Mouse (Mus musculus): ENCODE results near the gene Pdp2. TPM values are rescaled to one million over a fixed set of nuclear protein-coding genes. Genes with fewer than 3 reads are reported as not detected.
A peak's percentile ranks its signal among the peaks of the same experiment; 100 is the strongest.

The Pdp2 gene
- polyA plus RNA-seq (2012; rRNA removed): 3.4 and 4.4 TPM in 2 replicates

GRCm38 (mm10) chr8:104591133-104591834 lies at the start of gene Pdp2:
TSS of gene Pdp2 (plus strand) at chr8:104591451.
- peak; percentile 92 for DNase-seq
- H3K4me1 ChIP-seq (ENCODE audit: control insufficient read depth, insufficient read depth, low read length): 0 out of 2 replicates have a peak, but pooled peaks cover under 1% of the 10 kb centered on the region
- H3K4me3 ChIP-seq (replicated peaks; ENCODE audit: extremely low read depth, low read depth, low read length): peak within 1 kb of the TSS; percentile 95
- peak; percentile 69; the same call in 1 of the 2 replicates for TF ChIP-seq POLR2A (IDR thresholded peaks at IDR 0.05; ENCODE audit: borderline replicate concordance, extremely low read depth, low read depth, low read length)
- TF ChIP-seq CTCF (IDR thresholded peaks at IDR 0.05; ENCODE audit: insufficient read depth, low read length): no peak
- under 1% methylated on average over 44 of the region's 44 CpGs for WGBS

DNA sequence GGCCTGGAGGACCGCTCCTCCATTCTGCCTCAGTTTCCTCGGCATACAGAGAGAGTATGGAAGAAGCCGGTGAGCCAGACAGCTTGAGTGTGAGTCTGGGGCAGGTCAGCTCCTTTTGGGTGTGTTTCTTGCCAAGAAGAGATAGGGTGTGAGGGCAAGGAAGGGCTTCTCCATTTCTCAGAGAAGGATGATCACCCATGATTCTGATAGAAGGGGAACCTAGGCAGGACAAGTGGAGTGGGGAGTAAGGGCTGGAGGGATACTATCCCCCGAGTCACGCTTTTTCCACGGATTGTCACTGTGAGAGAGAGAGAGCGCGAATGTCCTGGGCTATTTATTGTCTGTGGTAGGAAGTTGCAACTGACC lies 49.8 kb upstream of the Pdp2 start:
- peaks cover 6% of the 10 kb centered on the region for H3K4me1 ChIP-seq (ENCODE audit: control insufficient read depth, insufficient read depth, low read length)
- TF ChIP-seq CTCF (IDR thresholded peaks at IDR 0.05; ENCODE audit: insufficient read depth, low read length): no peak
- no peak for TF ChIP-seq POLR2A (IDR thresholded peaks at IDR 0.05; ENCODE audit: borderline replicate concordance, extremely low read depth, low read depth, low read length)
- DNase-seq: no peak
- 16% methylated on average over 8 of the region's 8 CpGs for WGBS
- peak overlapping the region; percentile 33 for H3K4me3 ChIP-seq (replicated peaks; ENCODE audit: extremely low read depth, low read depth, low read length)

DNA sequence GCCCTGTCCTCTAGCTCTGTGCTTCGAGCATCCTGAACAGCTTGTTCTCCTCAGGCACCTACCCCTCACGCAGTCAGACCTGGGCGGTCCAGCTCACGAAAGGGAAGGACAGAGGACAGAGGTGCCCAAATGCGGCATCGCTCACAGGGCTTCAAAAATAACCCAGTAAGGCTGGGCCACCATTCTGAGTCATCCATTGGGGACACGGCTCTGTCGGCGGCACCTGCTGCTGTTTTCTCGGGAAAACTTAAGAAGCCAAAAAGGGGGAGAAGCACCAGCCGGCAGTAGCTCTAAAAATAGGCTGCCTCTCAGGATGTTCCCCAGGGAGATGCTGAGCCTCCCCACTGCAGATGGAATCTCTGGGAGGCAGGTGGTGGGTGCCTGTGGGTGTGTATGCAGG lies 49.1 kb upstream of the Pdp2 start:
- Histone ChIP-seq H3K4me1 (ENCODE audit: control insufficient read depth, insufficient read depth, low read length) (peaks cover 6% of the 10 kb centered on the region), H3K4me3 (replicated peaks; ENCODE audit: extremely low read depth, low read depth, low read length) (no peak overlapping the region)
- no peak for DNase-seq
- TF ChIP-seq POLR2A (IDR thresholded peaks at IDR 0.05; ENCODE audit: borderline replicate concordance, extremely low read depth, low read depth, low read length) (no peak), CTCF (IDR thresholded peaks at IDR 0.05; ENCODE audit: insufficient read depth, low read length) (no peak)
- 29% methylated on average over 11 of the region's 11 CpGs for WGBS

GRCm38 (mm10) chr8:104543440-104544045 lies 47.7 kb upstream of the Pdp2 start:
- 84% methylated on average over 8 of the region's 8 CpGs for whole genome bisulfite sequencing
- H3K4me1 ChIP-seq (ENCODE audit: control insufficient read depth, insufficient read depth, low read length): peaks cover 6% of the 10 kb centered on the region
- no peak for TF ChIP-seq CTCF (IDR thresholded peaks at IDR 0.05; ENCODE audit: insufficient read depth, low read length)
- no peak for TF ChIP-seq POLR2A (IDR thresholded peaks at IDR 0.05; ENCODE audit: borderline replicate concordance, extremely low read depth, low read depth, low read length)
- DNase-seq: no peak
- H3K4me3 ChIP-seq (replicated peaks; ENCODE audit: extremely low read depth, low read depth, low read length): no peak overlapping the region

DNA sequence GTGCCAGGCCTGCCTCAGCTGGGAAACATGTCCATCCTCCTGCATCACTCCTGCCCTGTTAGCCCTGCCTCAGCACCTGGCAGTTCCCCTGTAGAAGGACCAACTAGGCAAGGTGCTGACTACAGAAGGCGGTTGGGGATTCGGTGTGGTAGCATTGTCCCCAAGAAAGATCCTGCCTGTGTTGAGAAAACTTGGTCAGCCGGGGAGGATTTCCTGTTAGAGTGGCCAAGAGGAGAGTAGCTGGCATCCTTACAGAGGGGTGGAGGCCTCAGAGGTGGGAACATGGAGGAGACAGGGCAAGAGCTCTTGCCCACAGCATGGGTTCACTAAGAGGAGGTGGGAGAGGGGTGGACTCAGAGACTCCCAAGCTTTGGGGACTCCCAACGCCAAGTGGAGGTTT lies 36.1 kb upstream of the Pdp2 start:
- TF ChIP-seq CTCF (IDR thresholded peaks at IDR 0.05; ENCODE audit: insufficient read depth, low read length): no peak
- TF ChIP-seq POLR2A (IDR thresholded peaks at IDR 0.05; ENCODE audit: borderline replicate concordance, extremely low read depth, low read depth, low read length): no peak
- 46% methylated on average over 4 of the region's 4 CpGs for WGBS
- Histone ChIP-seq H3K4me1 (ENCODE audit: control insufficient read depth, insufficient read depth, low read length) (0 out of 2 replicates have a peak, but pooled peaks cover 2% of the 10 kb centered on the region), H3K4me3 (replicated peaks; ENCODE audit: extremely low read depth, low read depth, low read length) (no peak overlapping the region)
- DNase-seq: no peak

- DNase-seq: no peak
- TF ChIP-seq CTCF (IDR thresholded peaks at IDR 0.05; ENCODE audit: insufficient read depth, low read length) (no peak), POLR2A (IDR thresholded peaks at IDR 0.05; ENCODE audit: borderline replicate concordance, extremely low read depth, low read depth, low read length) (no peak)
- 0 out of 2 replicates have a peak, but pooled peaks cover 2% of the 10 kb centered on the region for H3K4me1 ChIP-seq (ENCODE audit: control insufficient read depth, insufficient read depth, low read length)
- no peak overlapping the region for H3K4me3 ChIP-seq (replicated peaks; ENCODE audit: extremely low read depth, low read depth, low read length)
- 48% methylated on average over 7 of the region's 7 CpGs for WGBS
Measured at GRCm38 (mm10) chr8:104557226-104557625, 34.0 kb upstream of the Pdp2 start.

DNA sequence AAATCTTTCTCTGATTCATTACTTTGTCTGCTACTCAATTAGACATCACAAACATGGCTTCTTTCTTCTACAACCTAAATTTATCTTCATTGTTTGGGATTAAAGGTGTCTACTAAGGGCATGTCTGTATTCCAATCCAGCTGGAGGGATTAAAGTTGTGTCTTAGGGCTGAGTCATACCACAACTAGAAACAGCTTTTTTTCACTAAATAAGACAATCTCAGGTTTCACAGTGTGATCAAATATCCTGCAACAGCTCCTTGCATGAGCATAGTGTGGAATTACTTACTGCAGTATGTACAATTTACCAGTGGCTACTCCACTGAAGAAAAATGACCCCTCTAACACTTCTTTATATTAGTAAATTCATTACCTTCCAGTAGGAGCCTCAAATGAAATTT lies 30.5 kb upstream of the Pdp2 start:
- TF ChIP-seq POLR2A (IDR thresholded peaks at IDR 0.05; ENCODE audit: borderline replicate concordance, extremely low read depth, low read depth, low read length) (no peak), CTCF (IDR thresholded peaks at IDR 0.05; ENCODE audit: insufficient read depth, low read length) (no peak)
- peaks cover 2% of the 10 kb centered on the region for H3K4me1 ChIP-seq (ENCODE audit: control insufficient read depth, insufficient read depth, low read length)
- H3K4me3 ChIP-seq (replicated peaks; ENCODE audit: extremely low read depth, low read depth, low read length): no peak overlapping the region
- no peak for DNase-seq

- H3K4me1 ChIP-seq (ENCODE audit: control insufficient read depth, insufficient read depth, low read length): peaks cover 2% of the 10 kb centered on the region
- peak; percentile 74 for DNase-seq
- 12% methylated on average over 22 of the region's 22 CpGs for WGBS
- H3K4me3 ChIP-seq (replicated peaks; ENCODE audit: extremely low read depth, low read depth, low read length): no peak overlapping the region
- TF ChIP-seq CTCF (IDR thresholded peaks at IDR 0.05; ENCODE audit: insufficient read depth, low read length) (peak; percentile 84), POLR2A (IDR thresholded peaks at IDR 0.05; ENCODE audit: borderline replicate concordance, extremely low read depth, low read depth, low read length) (no peak)
Measured at GRCm38 (mm10) chr8:104564633-104565456, 26.4 kb upstream of the Pdp2 start.

GRCm38 (mm10) chr8:104565457-104565798 lies 25.8 kb upstream of the Pdp2 start:
- Histone ChIP-seq H3K4me3 (replicated peaks; ENCODE audit: extremely low read depth, low read depth, low read length) (no peak overlapping the region), H3K4me1 (ENCODE audit: control insufficient read depth, insufficient read depth, low read length) (peaks cover 2% of the 10 kb centered on the region)
- TF ChIP-seq POLR2A (IDR thresholded peaks at IDR 0.05; ENCODE audit: borderline replicate concordance, extremely low read depth, low read depth, low read length): no peak
- no peak for TF ChIP-seq CTCF (IDR thresholded peaks at IDR 0.05; ENCODE audit: insufficient read depth, low read length)
- WGBS: 94% methylated on average over 5 of the region's 5 CpGs
- DNase-seq: no peak
